Mouse (Mus musculus): ENCODE measurements around the gene Ahnak. TPM values are rescaled to one million over a fixed set of nuclear protein-coding genes. Genes with fewer than 3 reads are reported as not detected.

Ahnak gene
- polyA plus RNA-seq, 1 experiment from 2014 or later, result 3.5 TPM

GRCm38 (mm10) chr19:9059391-9059790, 70.3 kb downstream of the Ahnak start:
- Histone ChIP-seq H3K36me3 (replicated peaks; ENCODE audit: insufficient read depth, low read length) (no peaks in the 10 kb centered on the region), H3K4me3 (ENCODE audit: low read depth, low read length) (no peak overlapping the region), H3K4me1 (ENCODE audit: insufficient read depth) (peaks cover 2% of the 10 kb centered on the region; the same call in 1 of the 2 replicates), H3K27me3 (ENCODE audit: insufficient read depth, low read length) (no peaks in the 10 kb centered on the region), H3K9me3 (ENCODE audit: low read length) (no peaks in the 10 kb centered on the region), H3K4me2 (ENCODE audit: low read depth, low read length) (no peak overlapping the region), H3K9ac (replicated peaks) (no peak overlapping the region), H3K27ac (ENCODE audit: low read depth) (no peak overlapping the region)
- TF ChIP-seq EP300 (IDR thresholded peaks at IDR 0.05; ENCODE audit: low read depth) (no peak), CTCF (IDR thresholded peaks at IDR 0.05; ENCODE audit: low read depth) (no peak)
- DNase-seq (no peak), ATAC-seq (no peak)
- 80% methylated on average over 7 of the region's 7 CpGs for WGBS (ENCODE audit: insufficient replicate concordance)

GRCm38 (mm10) chr19:9060103-9060502, 71.0 kb downstream of the Ahnak start:
- WGBS (ENCODE audit: insufficient replicate concordance), result 64% methylated on average over 4 of the region's 4 CpGs
- Histone ChIP-seq H3K9ac (replicated peaks) (no peak overlapping the region), H3K4me3 (ENCODE audit: low read depth, low read length) (no peak overlapping the region), H3K27ac (ENCODE audit: low read depth) (no peak overlapping the region), H3K9me3 (ENCODE audit: low read length) (no peaks in the 10 kb centered on the region), H3K36me3 (replicated peaks; ENCODE audit: insufficient read depth, low read length) (no peaks in the 10 kb centered on the region), H3K4me1 (ENCODE audit: insufficient read depth) (peaks cover 2% of the 10 kb centered on the region; the same call in 1 of the 2 replicates), H3K27me3 (ENCODE audit: insufficient read depth, low read length) (no peaks in the 10 kb centered on the region), H3K4me2 (ENCODE audit: low read depth, low read length) (no peak overlapping the region)
- TF ChIP-seq EP300 (IDR thresholded peaks at IDR 0.05; ENCODE audit: low read depth) (no peak), CTCF (IDR thresholded peaks at IDR 0.05; ENCODE audit: low read depth) (no peak)
- ATAC-seq, result no peak
- no peak for DNase-seq

GRCm38 (mm10) chr19:9061221-9061893, 72.3 kb downstream of the Ahnak start:
- H3K4me2 ChIP-seq (ENCODE audit: low read depth, low read length), result no peak overlapping the region
- no peaks in the 10 kb centered on the region for H3K36me3 ChIP-seq (replicated peaks; ENCODE audit: insufficient read depth, low read length)
- no peak overlapping the region for H3K27ac ChIP-seq (ENCODE audit: low read depth)
- DNase-seq, result no peak
- no peaks in the 10 kb centered on the region for H3K27me3 ChIP-seq (ENCODE audit: insufficient read depth, low read length)
- no peak overlapping the region for H3K4me3 ChIP-seq (ENCODE audit: low read depth, low read length)
- ATAC-seq, result no peak
- H3K4me1 ChIP-seq (ENCODE audit: insufficient read depth), result peaks cover 7% of the 10 kb centered on the region
- TF ChIP-seq CTCF (IDR thresholded peaks at IDR 0.05; ENCODE audit: low read depth) (no peak), EP300 (IDR thresholded peaks at IDR 0.05; ENCODE audit: low read depth) (no peak)
- H3K9ac ChIP-seq (replicated peaks), result no peak overlapping the region
- no peaks in the 10 kb centered on the region for H3K9me3 ChIP-seq (ENCODE audit: low read length)
- WGBS (ENCODE audit: insufficient replicate concordance), result 89% methylated on average over 8 of the region's 8 CpGs

- Histone ChIP-seq H3K27ac (ENCODE audit: low read depth) (no peak overlapping the region), H3K9ac (replicated peaks) (no peak overlapping the region), H3K4me2 (ENCODE audit: low read depth, low read length) (no peak overlapping the region), H3K4me1 (ENCODE audit: insufficient read depth) (peaks cover 9% of the 10 kb centered on the region), H3K9me3 (ENCODE audit: low read length) (no peaks in the 10 kb centered on the region), H3K4me3 (ENCODE audit: low read depth, low read length) (no peak overlapping the region), H3K27me3 (ENCODE audit: insufficient read depth, low read length) (no peaks in the 10 kb centered on the region), H3K36me3 (replicated peaks; ENCODE audit: insufficient read depth, low read length) (no peaks in the 10 kb centered on the region)
- DNase-seq (no peak), ATAC-seq (no peak)
- 51% methylated on average over 2 of the region's 2 CpGs for WGBS (ENCODE audit: insufficient replicate concordance)
- no peak for TF ChIP-seq CTCF (IDR thresholded peaks at IDR 0.05; ENCODE audit: low read depth)
- TF ChIP-seq EP300 (IDR thresholded peaks at IDR 0.05; ENCODE audit: low read depth), result no peak
These were observed 73.7 kb downstream of the Ahnak start for GRCm38 (mm10) chr19:9062822-9063221.

- Histone ChIP-seq H3K4me2 (ENCODE audit: low read depth, low read length) (no peak overlapping the region), H3K9ac (replicated peaks) (no peak overlapping the region), H3K27ac (ENCODE audit: low read depth) (no peak overlapping the region), H3K4me3 (ENCODE audit: low read depth, low read length) (no peak overlapping the region), H3K27me3 (ENCODE audit: insufficient read depth, low read length) (no peaks in the 10 kb centered on the region), H3K4me1 (ENCODE audit: insufficient read depth) (peaks cover 9% of the 10 kb centered on the region), H3K36me3 (replicated peaks; ENCODE audit: insufficient read depth, low read length) (no peaks in the 10 kb centered on the region), H3K9me3 (ENCODE audit: low read length) (no peaks in the 10 kb centered on the region)
- 78% methylated on average over 3 of the region's 3 CpGs for WGBS (ENCODE audit: insufficient replicate concordance)
- no peak for ATAC-seq
- TF ChIP-seq CTCF (IDR thresholded peaks at IDR 0.05; ENCODE audit: low read depth) (no peak), EP300 (IDR thresholded peaks at IDR 0.05; ENCODE audit: low read depth) (no peak)
- DNase-seq, result no peak
These were observed 74.7 kb downstream of the Ahnak start for GRCm38 (mm10) chr19:9063831-9064230.

- DNase-seq, result no peak
- peak; percentile 45 for ATAC-seq
- Histone ChIP-seq H3K4me1 (ENCODE audit: insufficient read depth) (peaks cover 23% of the 10 kb centered on the region), H3K27ac (ENCODE audit: low read depth) (peak overlapping the region; percentile 52; the same call in 1 of the 2 replicates), H3K9ac (replicated peaks) (no peak overlapping the region), H3K4me2 (ENCODE audit: low read depth, low read length) (peak overlapping the region; percentile 36; the same call in 1 of the 2 replicates), H3K4me3 (ENCODE audit: low read depth, low read length) (no peak overlapping the region), H3K27me3 (ENCODE audit: insufficient read depth, low read length) (no peaks in the 10 kb centered on the region), H3K36me3 (replicated peaks; ENCODE audit: insufficient read depth, low read length) (no peaks in the 10 kb centered on the region), H3K9me3 (ENCODE audit: low read length) (no peaks in the 10 kb centered on the region)
- peak; percentile 32; the same call in 1 of the 2 replicates for TF ChIP-seq EP300 (IDR thresholded peaks at IDR 0.05; ENCODE audit: low read depth)
- TF ChIP-seq CTCF (IDR thresholded peaks at IDR 0.05; ENCODE audit: low read depth), result no peak
- WGBS (ENCODE audit: insufficient replicate concordance), result 45% methylated on average over 9 of the region's 9 CpGs
These were observed 76.8 kb downstream of the Ahnak start for GRCm38 (mm10) chr19:9065621-9066561.
